ENCODE assay signal across 19 mouse cellular contexts in genomic region chr5:16650240-16650639, GRCm38 (mm10).
"Had no signal": no experiment of that assay in that cellular context is flagged by ENCODE, and none has a peak within 500 bp of the region (broad histone marks: within the 10 kb centered on the region; RNA-seq: fewer than 3 reads in every experiment).

No protein-coding gene starts in this region.

- H3K27me3 ChIP-seq: limb, embryonic 13.5 days; liver, embryonic 13.5 days; midbrain, embryonic 15.5 days; neural tube, embryonic 12.5 days; neural tube, embryonic 15.5 days had no signal

- H3K27ac ChIP-seq: limb, embryonic 10.5 days; limb, embryonic 13.5 days; liver, embryonic 13.5 days; macrophage; midbrain, embryonic 15.5 days; neural tube, embryonic 12.5 days; neural tube, embryonic 15.5 days; stomach, postnatal 0 days had no signal

- H3K4me1 ChIP-seq: limb, embryonic 10.5 days; limb, embryonic 13.5 days; liver, embryonic 13.5 days; midbrain, embryonic 15.5 days; neural tube, embryonic 12.5 days had no signal

- ATAC-seq: lung, postnatal 0 days; midbrain, embryonic 15.5 days had no signal

- DNase-seq: kidney, adult 9 months; kidney, postnatal 14 days; kidney, postnatal 4 days; liver, embryonic 13.5 days; lung, embryonic 14.5 days; right cerebral cortex, adult 18-20 months; right cerebral cortex, postnatal 14 days; right cerebral cortex, postnatal 4 days; thymus, adult 2 months; thymus, postnatal 14 days; thymus, postnatal 4 days had no signal

- H3K4me3 ChIP-seq: limb, embryonic 10.5 days; limb, embryonic 13.5 days; liver, embryonic 13.5 days; midbrain, embryonic 15.5 days; neural tube, embryonic 12.5 days; neural tube, embryonic 15.5 days had no signal

- H3K9ac ChIP-seq: limb, embryonic 13.5 days; liver, embryonic 13.5 days; lung, embryonic 14.5 days; midbrain, embryonic 15.5 days; neural tube, embryonic 12.5 days; neural tube, embryonic 15.5 days had no signal

- H3K36me3 ChIP-seq: limb, embryonic 10.5 days; limb, embryonic 13.5 days; liver, embryonic 13.5 days; midbrain, embryonic 15.5 days; neural tube, embryonic 12.5 days; neural tube, embryonic 15.5 days had no signal
